Comparison of ENCODE assay signal across 7 mouse cellular contexts in the genomic region with DNA sequence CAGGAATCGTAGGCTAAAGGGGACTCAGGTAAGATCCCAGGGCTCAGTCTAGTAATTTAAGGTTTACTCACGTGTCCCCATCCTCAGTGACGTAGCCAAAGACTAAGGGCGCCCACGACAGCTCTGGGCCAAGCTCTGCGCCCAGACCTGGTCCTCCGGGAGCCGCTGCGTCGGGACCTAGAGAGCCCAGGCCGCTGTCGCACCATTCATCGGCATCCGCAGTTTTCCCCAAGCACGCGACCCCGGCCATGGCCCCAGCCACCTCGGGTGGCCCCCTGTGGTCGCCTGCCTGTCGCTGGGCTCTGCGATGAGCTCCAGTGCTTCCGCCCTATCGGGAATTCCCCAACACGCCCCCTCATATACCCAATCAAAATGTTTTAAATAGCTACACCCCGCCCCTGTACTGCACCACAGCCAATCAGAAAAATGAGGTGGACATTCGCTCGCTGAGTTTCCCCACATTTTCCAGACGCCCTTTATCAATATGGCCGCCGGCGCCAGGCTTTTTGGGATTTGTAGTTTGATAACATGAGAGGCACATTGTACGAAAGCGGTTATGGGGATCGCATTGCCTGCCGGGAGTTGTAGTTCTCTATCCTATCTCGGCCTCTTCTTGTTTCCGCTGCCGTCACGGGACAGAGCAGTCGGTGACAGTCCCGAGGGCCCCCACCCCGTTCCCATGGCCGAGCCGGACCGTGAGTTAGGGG. TPM values are rescaled to one million over a fixed set of nuclear protein-coding genes. Genes with fewer than 3 reads are reported as not detected.
A peak's percentile ranks its signal among the peaks of the same experiment; 100 is the strongest.
DNase-seq lines count a peak whose midpoint lies in the region; ATAC-seq lines count a peak whose summit lies in the region.

Sirt2 (plus strand) TSS at position 563 of the 707 bp plus-strand sequence.

- H3K36me3 ChIP-seq in intestine, embryonic 15.5 days, result peaks cover 5% of the 10 kb centered on the region; the same call in 1 of the 2 replicates
- peaks cover 13% of the 10 kb centered on the region for H3K36me3 ChIP-seq in midbrain, embryonic 10.5 days

- H3K4me1 ChIP-seq in intestine, embryonic 15.5 days (replicated peaks), result peaks cover 17% of the 10 kb centered on the region
- H3K4me1 ChIP-seq in midbrain, embryonic 10.5 days, result peaks cover 35% of the 10 kb centered on the region

- no peaks in the 10 kb centered on the region for H3K27me3 ChIP-seq in intestine, embryonic 15.5 days (replicated peaks)
- H3K27me3 ChIP-seq in midbrain, embryonic 10.5 days (ENCODE audit: low read depth, poor library complexity, severe bottlenecking), result no peaks in the 10 kb centered on the region

- under 1% methylated on average over 45 of the region's 45 CpGs for WGBS in intestine, embryonic 15.5 days
- WGBS in midbrain, embryonic 10.5 days, result 1% methylated on average over 45 of the region's 45 CpGs

- no peak within 1 kb of the TSS for H3K27ac ChIP-seq in intestine, embryonic 15.5 days
- H3K27ac ChIP-seq in midbrain, embryonic 10.5 days (replicated peaks), result peak within 1 kb of the TSS; percentile 84

- H3K9ac ChIP-seq in intestine, embryonic 15.5 days, result peak within 1 kb of the TSS; percentile 73

- H3K4me2 ChIP-seq in intestine, embryonic 15.5 days (replicated peaks), result peak within 1 kb of the TSS; percentile 75

- intact Hi-C loops in gastrocnemius, postnatal 36 days (cut with DNase I), result no loop called here
- intact Hi-C loops in left cerebral cortex, postnatal 25 days (cut with DNase I), result loop anchor here (1.0 kb wide), 1 partner anchor 216 kb away; the partner anchor contains the start of gene Map4k1

- peak; percentile 99 for ATAC-seq in intestine, embryonic 15.5 days

- peak within 1 kb of the TSS; percentile 78 for H3K4me3 ChIP-seq in intestine, embryonic 15.5 days (replicated peaks)
- peak within 1 kb of the TSS; percentile 84 for H3K4me3 ChIP-seq in midbrain, embryonic 10.5 days

- H3K9me3 ChIP-seq in intestine, embryonic 15.5 days, result no peaks in the 10 kb centered on the region
- H3K9me3 ChIP-seq in midbrain, embryonic 10.5 days (replicated peaks), result no peaks in the 10 kb centered on the region

- peak; percentile 98 for DNase-seq in adrenal gland, adult 2 months
- peak; percentile 94 for DNase-seq in embryo, embryonic 11.5 days (ENCODE audit: low read depth, low spot score)
- peak; percentile 94 to 95 for DNase-seq in gastrocnemius, postnatal 36 days
- peak; percentile 98 to 100 for DNase-seq in left cerebral cortex, postnatal 25 days (ENCODE audit: low spot score in 2 of 2)
- peak; percentile 98 for DNase-seq in midbrain, embryonic 10.5 days (ENCODE audit: low spot score)
- DNase-seq in right cerebral cortex, postnatal 4 days, result peak; percentile 91

RNA-seq across cellular contexts. Expression of gene Sirt2, which starts in this region (rescaled TPM):
- total RNA-seq in adrenal gland, adult 2 months (2021), result 10 to 100 TPM; 86.0 to 87.0 TPM
- polyA plus RNA-seq in adrenal gland, adult 2 months (2012; rRNA removed), result 57.3 and 59.0 TPM in 2 replicates
- total RNA-seq in gastrocnemius, postnatal 36 days (2021), result 10 to 100 TPM; 85.5 to 86.4 TPM
- polyA plus RNA-seq in intestine, embryonic 15.5 days (2015; fragmentation: Nextera tagmentation; extraction: Ambion mirVana), result 54.9 and 60.3 TPM in 2 replicates
- total RNA-seq in left cerebral cortex, postnatal 25 days (2021), result 100 to 1,000 TPM; 151 to 166 TPM
- 62.7 and 71.6 TPM in 2 replicates for polyA plus RNA-seq in midbrain, embryonic 10.5 days (2016; fragmentation: Nextera tagmentation; extraction: Ambion mirVana)
